Mouse (Mus musculus): ENCODE measurements around the gene Nktr. TPM values are rescaled to one million over a fixed set of nuclear protein-coding genes. Genes with fewer than 3 reads are reported as not detected.

Gene Nktr
- total RNA-seq, 2 experiments from 2014 or later = 26.2 to 32.4 TPM

GRCm38 (mm10) chr9:121707801-121708200, 11.2 kb upstream of the Nktr start:
- no peak for DNase-seq

- DNase-seq = no peak
Observed at GRCm38 (mm10) chr9:121708506-121709486, 10.2 kb upstream of the Nktr start.

GRCm38 (mm10) chr9:121709898-121710583, 8.9 kb upstream of the Nktr start, which contains the start of gene Ss18l2:
Ss18l2 (plus strand) TSS chr9:121710329.
- DNase-seq = peak; percentile 99

- no peak for DNase-seq
Observed at GRCm38 (mm10) chr9:121710584-121710975, 8.4 kb upstream of the Nktr start.

GRCm38 (mm10) chr9:121717048-121717447, 1.9 kb upstream of the Nktr start:
- DNase-seq = no peak

GRCm38 (mm10) chr9:121718070-121718705, 781 bp upstream of the Nktr start:
- no peak for DNase-seq

GRCm38 (mm10) chr9:121719347-121720331, 670 bp downstream of the Nktr start:
- DNase-seq = peak in 1 of 2 experiments; percentile 42

GRCm38 (mm10) chr9:121740490-121740889, 21.5 kb downstream of the Nktr start:
- no peak for DNase-seq

- DNase-seq = no peak
Observed at GRCm38 (mm10) chr9:121741168-121741567, 22.2 kb downstream of the Nktr start.

- DNase-seq = no peak
Observed at GRCm38 (mm10) chr9:121744051-121744450, 25.1 kb downstream of the Nktr start.

GRCm38 (mm10) chr9:121752774-121753173, 33.8 kb downstream of the Nktr start:
- no peak for DNase-seq

GRCm38 (mm10) chr9:121754624-121755023, 35.7 kb downstream of the Nktr start:
- DNase-seq = no peak

GRCm38 (mm10) chr9:121756785-121757184, 37.8 kb downstream of the Nktr start:
- DNase-seq = no peak

GRCm38 (mm10) chr9:121757432-121757831, 38.5 kb downstream of the Nktr start:
- peak in 1 of 2 experiments; percentile 25 for DNase-seq

GRCm38 (mm10) chr9:121757835-121758814, 39.2 kb downstream of the Nktr start:
- DNase-seq = peak in 1 of 2 experiments; percentile 35

- DNase-seq = peak; percentile 58 to 66
Observed at GRCm38 (mm10) chr9:121759091-121760081, 40.4 kb downstream of the Nktr start, which contains the start of gene Zfp651. Zfp651 (plus strand) TSS chr9:121759330.

GRCm38 (mm10) chr9:121760271-121761090, 41.5 kb downstream of the Nktr start:
- DNase-seq = peak; percentile 73 to 78
